Mouse (Mus musculus) G1E (cell line): ENCODE measurements at regions not wholly inside any gene's neighbourhood (a gene's known extent, or its start where the extent isn't known, plus 50 kb on each side); places are given as distances from the start of the nearest gene placed in this dataset.

Experiments
- CTCF ChIP-seq: IDR thresholded peaks from 2 replicates; pipeline ENCODE4 v1.5.1; 2012; ENCODE audit warnings: low read depth, low read length, inconsistent platforms, mixed read lengths
- POLR2AphosphoS5 ChIP-seq: IDR thresholded peaks from 2 replicates; pipeline ENCODE4 v1.6.1; 2012; ENCODE audit warnings: low read depth, low read length, inconsistent platforms; ENCODE audit not compliant: insufficient replicate concordance

- TF ChIP-seq CTCF: no peak
- no peak for TF ChIP-seq POLR2AphosphoS5
These were observed 92.9 kb downstream of the Pax1 start for GRCm38 (mm10) chr2:147454362-147455257.
